Mouse (Mus musculus): ENCODE results near the gene Hoxa9. TPM values are rescaled to one million over a fixed set of nuclear protein-coding genes. Genes with fewer than 3 reads are reported as not detected.

Hoxa9 gene
- total RNA-seq, 2 experiments from 2014 or later = 7.2 to 7.4 TPM

GRCm38 (mm10) chr6:52203371-52204049 lies 27.4 kb downstream of the Hoxa9 start:
- no peak for DNase-seq (ENCODE audit: low spot score)

GRCm38 (mm10) chr6:52203121-52203370 lies 27.8 kb downstream of the Hoxa9 start:
- DNase-seq (ENCODE audit: low spot score) = no peak

GRCm38 (mm10) chr6:52202362-52203120 lies 28.3 kb downstream of the Hoxa9 start:
- no peak for DNase-seq (ENCODE audit: low spot score)

GRCm38 (mm10) chr6:52201269-52201668 lies 29.6 kb downstream of the Hoxa9 start:
- no peak for DNase-seq (ENCODE audit: low spot score)

GRCm38 (mm10) chr6:52200751-52201250 lies 30.1 kb downstream of the Hoxa9 start:
- no peak for DNase-seq (ENCODE audit: low spot score)

- no peak for DNase-seq (ENCODE audit: low spot score)
Measured at GRCm38 (mm10) chr6:52200073-52200750, 30.7 kb downstream of the Hoxa9 start.

- no peak for DNase-seq (ENCODE audit: low spot score)
Measured at GRCm38 (mm10) chr6:52197271-52197670, 33.6 kb downstream of the Hoxa9 start.

GRCm38 (mm10) chr6:52196811-52197210 lies 34.1 kb downstream of the Hoxa9 start:
- no peak for DNase-seq (ENCODE audit: low spot score)

GRCm38 (mm10) chr6:52194690-52195089 lies 36.2 kb downstream of the Hoxa9 start:
- no peak for DNase-seq (ENCODE audit: low spot score)

GRCm38 (mm10) chr6:52191860-52192550 lies 38.9 kb downstream of the Hoxa9 start:
- peak; percentile 82 for DNase-seq (ENCODE audit: low spot score)

GRCm38 (mm10) chr6:52190906-52191810 lies 39.7 kb downstream of the Hoxa9 start, which contains the start of gene Hoxa4:
Gene Hoxa4 (minus strand): TSS chr6:52191753.
- no peak for DNase-seq (ENCODE audit: low spot score)

- DNase-seq (ENCODE audit: low spot score) = no peak
Measured at GRCm38 (mm10) chr6:52190410-52190809, 40.5 kb downstream of the Hoxa9 start.

GRCm38 (mm10) chr6:52189909-52190308 lies 41.0 kb downstream of the Hoxa9 start:
- no peak for DNase-seq (ENCODE audit: low spot score)

- peak; percentile 73 for DNase-seq (ENCODE audit: low spot score)
Measured at GRCm38 (mm10) chr6:52189172-52189591, 41.7 kb downstream of the Hoxa9 start.

GRCm38 (mm10) chr6:52186500-52186899 lies 44.4 kb downstream of the Hoxa9 start:
- no peak for DNase-seq (ENCODE audit: low spot score)

- no peak for DNase-seq (ENCODE audit: low spot score)
Measured at GRCm38 (mm10) chr6:52185834-52186233, 45.1 kb downstream of the Hoxa9 start.

- DNase-seq (ENCODE audit: low spot score) = no peak
Measured at GRCm38 (mm10) chr6:52185222-52185621, 45.7 kb downstream of the Hoxa9 start.

- no peak for DNase-seq (ENCODE audit: low spot score)
Measured at GRCm38 (mm10) chr6:52184668-52185067, 46.2 kb downstream of the Hoxa9 start.

- DNase-seq (ENCODE audit: low spot score) = no peak
Measured at GRCm38 (mm10) chr6:52183311-52184080, 47.4 kb downstream of the Hoxa9 start.

GRCm38 (mm10) chr6:52182793-52183192 lies 48.1 kb downstream of the Hoxa9 start:
- no peak for DNase-seq (ENCODE audit: low spot score)

All from gastrocnemius, adult 18-20 months (tissue).